In the genomic region with DNA sequence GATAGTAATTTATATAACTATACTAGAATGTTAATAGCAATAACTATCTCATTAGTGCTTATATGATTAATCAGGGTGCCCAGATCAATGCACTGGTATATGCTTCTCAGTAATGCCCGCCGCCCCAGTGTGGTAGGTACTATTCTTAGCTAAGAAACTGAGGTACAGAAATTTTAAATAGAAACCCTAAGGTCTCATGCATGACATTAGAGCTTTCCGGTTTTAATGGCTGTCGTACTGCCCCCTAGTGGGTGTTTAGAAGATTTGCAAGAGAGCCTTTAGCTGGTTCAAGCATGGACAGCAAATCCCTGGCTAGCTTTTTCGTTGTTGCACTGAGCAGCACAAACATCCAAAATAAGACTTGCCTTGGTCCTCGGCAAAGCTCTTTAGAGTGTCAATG, we compare ENCODE assay signal across 8 mouse cellular contexts. TPM values are rescaled to one million over a fixed set of nuclear protein-coding genes. Genes with fewer than 3 reads are reported as not detected.
DNase-seq lines count a peak whose midpoint lies in the region; ATAC-seq and TF ChIP-seq lines count a peak whose summit lies in the region.
"Had no signal": no experiment of that assay in that cellular context is flagged by ENCODE, and none has a peak within 500 bp of the region (broad histone marks: within the 10 kb centered on the region; RNA-seq: fewer than 3 reads in every experiment).

No protein-coding gene starts in this region.

- H3K4me3 ChIP-seq in left cerebral cortex, adult 2 months = no peak overlapping the region
- H3K4me3 ChIP-seq in hindbrain, embryonic 14.5 days (replicated peaks; ENCODE audit: low read length) = no peak overlapping the region

- peak; percentile 84 for TF ChIP-seq CTCF in left cerebral cortex, adult 2 months (IDR thresholded peaks at IDR 0.05)

- no peaks in the 10 kb centered on the region for H3K36me3 ChIP-seq in hindbrain, embryonic 14.5 days (replicated peaks; ENCODE audit: control insufficient read depth, insufficient read depth)

- 14% methylated on average over 6 of the region's 6 CpGs for WGBS in hindbrain, embryonic 14.5 days

- no peak overlapping the region for H3K27ac ChIP-seq in left cerebral cortex, adult 2 months
- H3K27ac ChIP-seq in hindbrain, embryonic 14.5 days = no peak overlapping the region

- ATAC-seq in hindbrain, embryonic 14.5 days (ENCODE audit: low FRiP score) = no peak

- peaks cover 6% of the 10 kb centered on the region; the same call in 1 of the 2 replicates for H3K4me1 ChIP-seq in hindbrain, embryonic 14.5 days (replicated peaks; ENCODE audit: control insufficient read depth, insufficient read depth, low read length)

- H3K9ac ChIP-seq in hindbrain, embryonic 14.5 days = no peak overlapping the region

- DNase-seq in left cerebral cortex, adult 2 months (ENCODE audit: extremely low spot score in 1 of 2, low spot score in 2 of 2) = peak in 1 of 2 experiments; percentile 27
- DNase-seq in left cerebral cortex, postnatal 36 days (ENCODE audit: low spot score in 2 of 2) = no peak
- peak; percentile 83 for DNase-seq in NIH3T3 (ENCODE audit: low read depth)
- peak; percentile 65 to 80 for DNase-seq in cerebellum, postnatal 14 days
- peak; percentile 90 for DNase-seq in hindbrain, embryonic 14.5 days (ENCODE audit: low spot score)
- DNase-seq in mesoderm, embryonic 11.5 days (ENCODE audit: low read depth, low spot score) = peak; percentile 71
- DNase-seq in yolk sac, embryonic 10.5 days (ENCODE audit: low spot score) = peak; percentile 32

- H3K27me3 ChIP-seq in hindbrain, embryonic 14.5 days (ENCODE audit: control insufficient read depth, insufficient read depth, low read length) = no peaks in the 10 kb centered on the region

- no peak overlapping the region for H3K4me2 ChIP-seq in hindbrain, embryonic 14.5 days (replicated peaks)

- intact Hi-C loops in left cerebral cortex, adult 2 months (cut with DNase I) = loop anchor here (1.0 kb wide), 3 partner anchors 125 to 161 kb away; no protein-coding TSS in a partner anchor
- intact Hi-C loops in left cerebral cortex, postnatal 36 days (cut with DNase I) = loop anchor here (2.0 to 10.0 kb wide), 2 partner anchors 129 to 263 kb away; a partner anchor contains a TSS

- no peaks in the 10 kb centered on the region for H3K9me3 ChIP-seq in hindbrain, embryonic 14.5 days (ENCODE audit: control insufficient read depth, low read length)

RNA-seq across cellular contexts. Expression of a gene that starts 2.3 kb away (rescaled TPM):
- under 1 TPM; 0.37 to 0.72 TPM for total RNA-seq in left cerebral cortex, adult 2 months (2021)
- total RNA-seq in left cerebral cortex, postnatal 36 days (2021) = 1 to 10 TPM in 1 of 2 experiments, under 1 TPM in 1; 0.48 to 2.0 TPM
- not detected in 2 replicates for polyA plus RNA-seq in hindbrain, embryonic 14.5 days (2014; fragmentation: Nextera tagmentation; extraction: Ambion mirVana)

RNA-seq across cellular contexts. Expression of a gene that starts 14.4 kb away (rescaled TPM):
- 1 to 10 TPM in 1 of 2 experiments, not detected in 1; 1.6 TPM for total RNA-seq in left cerebral cortex, adult 2 months (2021)
- not detected for total RNA-seq in left cerebral cortex, postnatal 36 days (2021)
- polyA plus RNA-seq in hindbrain, embryonic 14.5 days (2014; fragmentation: Nextera tagmentation; extraction: Ambion mirVana) = not detected in 2 replicates

RNA-seq across cellular contexts. Expression of a gene that starts 43.0 kb away (rescaled TPM):
- total RNA-seq in left cerebral cortex, adult 2 months (2021) = not detected
- total RNA-seq in left cerebral cortex, postnatal 36 days (2021) = not detected
- polyA plus RNA-seq in hindbrain, embryonic 14.5 days (2014; fragmentation: Nextera tagmentation; extraction: Ambion mirVana) = 7.3 and 11.1 TPM in 2 replicates
- polyA plus RNA-seq: frontal cortex, adult 2 months had no signal

RNA-seq across cellular contexts. Expression of a gene that starts 56.1 kb away (rescaled TPM):
- total RNA-seq in left cerebral cortex, adult 2 months (2021) = 10 to 100 TPM; 12.4 to 14.6 TPM
- 10 to 100 TPM in 1 of 2 experiments, 1 to 10 TPM in 1; 7.8 to 10.2 TPM for total RNA-seq in left cerebral cortex, postnatal 36 days (2021)
- 20.3 TPM in 2 replicates for polyA plus RNA-seq in hindbrain, embryonic 14.5 days (2014; fragmentation: Nextera tagmentation; extraction: Ambion mirVana)

Comparison
In these comparisons a context has a peak if more than half of its experiments do, and no peak if none do; other contexts are left out.
1. DNase-seq: peak in NIH3T3 (single experiment), cerebellum, postnatal 14 days (2 of 2), hindbrain, embryonic 14.5 days (single experiment), mesoderm, embryonic 11.5 days (single experiment) and yolk sac, embryonic 10.5 days (single experiment); none in left cerebral cortex, postnatal 36 days (0 of 2).